Mouse (Mus musculus) small intestine, adult 2 months (tissue): ENCODE measurements around the gene Exoc6b.

Experiments used
- CTCF ChIP-seq: fragments of 200-500 bp; IDR thresholded peaks from 2 replicates; pipeline ENCODE4 v1.5.1; 2012; ENCODE audit warnings: low read depth, mild to moderate bottlenecking, control low read depth, inconsistent platforms, low read length, moderate library complexity, mixed read lengths; ENCODE audit not compliant: insufficient replicate concordance, insufficient read length; ENCODE audit errors: extremely low read depth
- POLR2A ChIP-seq: fragments of 200-500 bp; IDR thresholded peaks from 2 replicates; pipeline ENCODE4 v1.6.1; 2012; ENCODE audit warnings: low read depth, mild to moderate bottlenecking, control low read depth, inconsistent platforms, low read length, moderate library complexity

GRCm38 (mm10) chr6:84807546-84807945 is 261.8 kb downstream of the Exoc6b start:
- TF ChIP-seq CTCF, result no peak
- TF ChIP-seq POLR2A, result no peak
